Mouse (Mus musculus) hindbrain, embryonic 15.5 days (tissue): ENCODE data around the gene Rrp8. TPM values are rescaled to one million over a fixed set of nuclear protein-coding genes. Genes with fewer than 3 reads are reported as not detected.
"Not testable (repeated sequence)": the region's sequence is repeated elsewhere in the genome, so short reads cannot be mapped to it uniquely, and the experiment has no call there.

Experiments
- ATAC-seq: fragments of 200-750 bp; cut with Nextera tagmentation; 2 replicates; pipeline ENCODE4 v1.8.0; 2017; ENCODE audit warnings: low read depth, moderate number of reproducible peaks, moderate TSS enrichment; ENCODE audit not compliant: low FRiP score
- H3K27ac ChIP-seq: fragments of 300-500 bp; sonication (generic); replicated peaks from 2 replicates; pipeline ENCODE4 v1.5.1; 2015; ENCODE audit warnings: mild to moderate bottlenecking, inconsistent platforms
- H3K27me3 ChIP-seq: fragments of 300-500 bp; sonication (generic); 2 replicates; pipeline ENCODE4 v1.6.1; 2015; ENCODE audit warnings: control low read depth, inconsistent platforms
- H3K36me3 ChIP-seq: fragments of 300-500 bp; sonication (generic); 2 replicates; pipeline ENCODE4 v1.6.1; 2015; ENCODE audit warnings: control low read depth, inconsistent platforms
- H3K4me1 ChIP-seq: fragments of 300-500 bp; sonication (generic); replicated peaks from 2 replicates; pipeline ENCODE4 v1.6.1; 2015; ENCODE audit warnings: control low read depth, inconsistent platforms
- H3K4me2 ChIP-seq: fragments of 300-500 bp; sonication (generic); 2 replicates; pipeline ENCODE4 v1.6.1; 2015; ENCODE audit warnings: moderate library complexity, mild to moderate bottlenecking, inconsistent platforms
- H3K4me3 ChIP-seq: fragments of 300-500 bp; sonication (generic); 2 replicates; pipeline ENCODE4 v1.5.1; 2015; ENCODE audit warnings: mild to moderate bottlenecking, inconsistent platforms
- H3K9ac ChIP-seq: fragments of 300-500 bp; sonication (generic); 2 replicates; pipeline ENCODE4 v1.6.1; 2015; ENCODE audit warnings: inconsistent platforms
- H3K9me3 ChIP-seq: fragments of 300-500 bp; sonication (generic); 2 replicates; pipeline ENCODE4 v1.6.1; 2016; ENCODE audit warnings: control low read depth, inconsistent platforms
- WGBS: fragments of 180-500 bp; shearing (Covaris S2); methylation state at CpG from one replicate; pipeline ENCODE4 v1.1.7; 2015; 5-methylcytosine and 5-hydroxymethylcytosine counted together
- polyA plus RNA-seq: library from polyadenylated mRNA; unstranded; fragments of >200 nt; fragmentation: Nextera tagmentation; extraction: Ambion mirVana; gene quantifications from 2 replicates; pipeline ENCODE4 v1.2.1, GENCODE M21; 2015

The Rrp8 gene
- polyA plus RNA-seq, 1 experiment from 2014 or later, result 24.9 TPM

- Histone ChIP-seq H3K36me3 (peaks cover 29% of the 10 kb centered on the region), H3K27ac (peak overlapping the region; percentile 88), H3K9ac (peak overlapping the region; percentile 89), H3K4me3 (peak overlapping the region; percentile 97), H3K4me1 (peaks cover 25% of the 10 kb centered on the region), H3K4me2 (peak overlapping the region; percentile 97)
- H3K27me3 ChIP-seq, ATAC-seq, H3K9me3 ChIP-seq: not testable (repeated sequence)
- WGBS, result 36% methylated on average over 20 of the region's 20 CpGs
These were observed 6.2 kb upstream of the Rrp8 start for GRCm38 (mm10) chr7:105743246-105743925.

DNA sequence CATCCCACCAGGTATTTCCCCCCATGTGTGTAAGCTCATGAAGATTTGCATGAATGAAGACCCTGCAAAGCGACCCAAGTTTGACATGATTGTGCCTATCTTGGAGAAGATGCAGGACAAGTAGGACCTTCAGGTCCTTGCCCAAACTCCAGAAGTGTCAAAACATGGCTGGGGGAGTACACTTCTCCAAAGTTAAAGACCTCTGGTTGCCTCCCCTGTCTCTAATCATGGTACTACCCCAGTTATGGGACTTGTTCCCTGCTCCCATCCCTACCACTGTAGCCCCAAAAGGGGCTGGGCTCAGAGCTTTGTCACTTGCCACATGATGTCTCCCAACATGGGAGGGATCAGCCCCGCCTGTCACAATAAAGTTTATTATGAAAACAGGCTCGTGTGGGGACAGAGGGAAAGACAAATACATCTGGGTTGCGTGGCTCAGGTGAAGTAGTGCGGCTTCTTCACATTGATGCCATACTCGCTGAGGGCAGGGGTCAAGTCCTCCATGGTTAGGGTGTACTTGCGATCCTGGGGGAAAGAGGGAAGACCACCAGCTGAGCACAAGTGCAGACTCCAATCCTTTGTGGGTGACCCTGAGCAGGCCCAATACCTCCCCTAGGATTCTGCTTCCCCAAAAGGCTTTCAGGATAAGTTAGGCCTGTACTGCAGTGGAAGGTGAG, 5.5 kb upstream of the Rrp8 start:
- 88% methylated on average over 7 of the region's 7 CpGs for WGBS

GRCm38 (mm10) chr7:105741978-105742377, 4.8 kb upstream of the Rrp8 start:
- H3K4me3 ChIP-seq, result no peak overlapping the region
- H3K9me3 ChIP-seq, result no peaks in the 10 kb centered on the region
- ATAC-seq, result no peak
- no peak overlapping the region for H3K4me2 ChIP-seq
- peaks cover 29% of the 10 kb centered on the region for H3K36me3 ChIP-seq
- no peak overlapping the region for H3K9ac ChIP-seq
- no peak overlapping the region for H3K27ac ChIP-seq
- peaks cover 39% of the 10 kb centered on the region for H3K4me1 ChIP-seq
- H3K27me3 ChIP-seq, result no peaks in the 10 kb centered on the region
- WGBS, result 93% methylated on average over 9 of the region's 9 CpGs

More for the DNA sequence above, 5.5 kb upstream of the Rrp8 start:
- peak overlapping the region; percentile 97; the same call in 1 of the 2 replicates for H3K4me3 ChIP-seq
- H3K9ac ChIP-seq, H3K9me3 ChIP-seq, H3K27ac ChIP-seq, ATAC-seq, H3K27me3 ChIP-seq: not testable (repeated sequence)
- peaks cover 29% of the 10 kb centered on the region for H3K36me3 ChIP-seq
- H3K4me1 ChIP-seq, result peaks cover 32% of the 10 kb centered on the region
- peak overlapping the region; percentile 97; the same call in 1 of the 2 replicates for H3K4me2 ChIP-seq

DNA sequence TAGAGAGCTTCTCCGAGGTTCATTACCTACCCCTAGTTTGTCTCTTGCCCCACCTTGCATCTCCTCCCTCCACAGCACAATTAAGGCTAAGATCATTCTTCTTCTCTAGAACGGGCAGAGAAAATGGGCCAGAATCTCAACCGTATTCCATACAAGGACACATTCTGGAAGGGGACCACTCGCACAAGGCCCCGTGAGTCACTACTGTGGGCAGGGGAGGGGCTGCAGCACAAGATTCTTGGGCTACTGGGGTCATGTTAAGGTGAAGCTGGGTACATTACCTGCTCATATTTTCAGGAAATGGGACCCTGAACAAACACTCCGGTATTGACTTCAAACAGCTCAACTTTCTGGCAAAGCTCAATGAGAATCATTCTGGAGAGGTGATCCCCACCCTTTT, 3.7 kb upstream of the Rrp8 start:
- Histone ChIP-seq H3K4me2 (no peak overlapping the region), H3K4me1 (peaks cover 41% of the 10 kb centered on the region)

GRCm38 (mm10) chr7:105740089-105740795, 3.1 kb upstream of the Rrp8 start:
- ATAC-seq, result no peak
- 75% methylated on average over 13 of the region's 13 CpGs for WGBS
- no peak overlapping the region for H3K9ac ChIP-seq
- no peak overlapping the region for H3K4me3 ChIP-seq
- no peaks in the 10 kb centered on the region for H3K27me3 ChIP-seq
- H3K9me3 ChIP-seq, result no peaks in the 10 kb centered on the region
- peaks cover 29% of the 10 kb centered on the region for H3K36me3 ChIP-seq
- no peak overlapping the region for H3K4me2 ChIP-seq
- H3K4me1 ChIP-seq, result peaks cover 47% of the 10 kb centered on the region
- H3K27ac ChIP-seq, result no peak overlapping the region

More for the DNA sequence above, 3.7 kb upstream of the Rrp8 start:
- 86% methylated on average over 6 of the region's 6 CpGs for WGBS
- Histone ChIP-seq H3K36me3 (peaks cover 29% of the 10 kb centered on the region), H3K9ac (no peak overlapping the region), H3K9me3 (no peaks in the 10 kb centered on the region), H3K27ac (no peak overlapping the region), H3K27me3 (no peaks in the 10 kb centered on the region), H3K4me3 (no peak overlapping the region)
- no peak for ATAC-seq

DNA sequence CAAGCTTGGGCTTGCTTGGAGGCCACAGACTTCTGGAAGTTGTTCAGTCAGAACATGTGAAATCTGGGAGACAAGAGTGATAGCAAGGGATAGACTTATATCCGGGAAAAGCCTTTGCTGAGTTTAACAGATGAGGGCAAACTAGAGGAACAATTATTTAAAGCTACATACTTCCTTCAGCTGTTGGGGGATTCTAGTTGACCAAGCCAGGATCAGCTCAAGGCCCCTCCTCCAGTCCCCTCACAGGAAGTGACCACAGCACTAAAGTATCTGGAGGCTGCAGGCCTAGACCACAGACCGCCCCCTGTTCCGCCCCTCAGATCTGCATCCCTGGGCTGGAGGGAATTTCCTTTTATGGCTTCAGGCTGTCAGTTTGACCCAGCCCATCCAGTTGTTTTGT, 1.8 kb upstream of the Rrp8 start:
- Histone ChIP-seq H3K27me3 (no peaks in the 10 kb centered on the region), H3K36me3 (peaks cover 36% of the 10 kb centered on the region), H3K4me1 (peaks cover 46% of the 10 kb centered on the region), H3K27ac (peak overlapping the region; percentile 53; the same call in 1 of the 2 replicates), H3K4me3 (no peak overlapping the region; the same call in 1 of the 2 replicates), H3K9ac (no peak overlapping the region), H3K9me3 (no peaks in the 10 kb centered on the region), H3K4me2 (peak overlapping the region; percentile 89)
- ATAC-seq, result no peak
- WGBS, result 33% methylated on average over 3 of the region's 3 CpGs

GRCm38 (mm10) chr7:105738286-105738685, 1.1 kb upstream of the Rrp8 start:
- 89% methylated on average over 2 of the region's 2 CpGs for WGBS
- no peaks in the 10 kb centered on the region for H3K27me3 ChIP-seq
- H3K36me3 ChIP-seq, result peaks cover 42% of the 10 kb centered on the region
- no peak overlapping the region for H3K9ac ChIP-seq
- peak overlapping the region; percentile 89 for H3K4me2 ChIP-seq
- no peaks in the 10 kb centered on the region for H3K9me3 ChIP-seq
- H3K27ac ChIP-seq, result no peak overlapping the region
- H3K4me1 ChIP-seq, result peaks cover 41% of the 10 kb centered on the region
- ATAC-seq, result no peak
- H3K4me3 ChIP-seq, result peak overlapping the region; percentile 73; the same call in 1 of the 2 replicates

DNA sequence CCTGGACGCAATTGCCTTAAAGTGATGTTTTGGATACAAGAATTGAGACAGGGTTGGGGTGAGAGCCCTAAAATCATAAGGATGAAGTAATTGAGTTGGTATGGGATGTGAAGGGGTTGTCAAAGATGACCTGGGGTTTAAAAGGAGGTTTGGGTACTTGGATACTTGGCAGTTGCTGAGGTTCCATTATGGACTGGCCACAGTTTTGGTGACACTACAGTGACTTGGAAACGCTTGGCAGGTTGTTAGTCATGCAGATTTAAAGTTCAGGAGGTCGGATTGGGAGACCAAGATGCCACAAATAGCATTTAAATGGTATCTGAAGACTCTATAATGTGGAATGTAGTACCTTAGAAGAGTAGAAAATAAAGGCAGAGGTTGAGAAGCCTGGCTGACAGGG, 463 bp upstream of the Rrp8 start:
- Histone ChIP-seq H3K4me2 (peak overlapping the region; percentile 89), H3K4me3 (peak overlapping the region; percentile 73), H3K36me3 (peaks cover 44% of the 10 kb centered on the region), H3K9ac (peak overlapping the region; percentile 82; the same call in 1 of the 2 replicates), H3K4me1 (peaks cover 35% of the 10 kb centered on the region), H3K27me3 (no peaks in the 10 kb centered on the region), H3K9me3 (no peaks in the 10 kb centered on the region), H3K27ac (no peak overlapping the region)
- no peak for ATAC-seq
- WGBS, result 29% methylated on average over 3 of the region's 3 CpGs

DNA sequence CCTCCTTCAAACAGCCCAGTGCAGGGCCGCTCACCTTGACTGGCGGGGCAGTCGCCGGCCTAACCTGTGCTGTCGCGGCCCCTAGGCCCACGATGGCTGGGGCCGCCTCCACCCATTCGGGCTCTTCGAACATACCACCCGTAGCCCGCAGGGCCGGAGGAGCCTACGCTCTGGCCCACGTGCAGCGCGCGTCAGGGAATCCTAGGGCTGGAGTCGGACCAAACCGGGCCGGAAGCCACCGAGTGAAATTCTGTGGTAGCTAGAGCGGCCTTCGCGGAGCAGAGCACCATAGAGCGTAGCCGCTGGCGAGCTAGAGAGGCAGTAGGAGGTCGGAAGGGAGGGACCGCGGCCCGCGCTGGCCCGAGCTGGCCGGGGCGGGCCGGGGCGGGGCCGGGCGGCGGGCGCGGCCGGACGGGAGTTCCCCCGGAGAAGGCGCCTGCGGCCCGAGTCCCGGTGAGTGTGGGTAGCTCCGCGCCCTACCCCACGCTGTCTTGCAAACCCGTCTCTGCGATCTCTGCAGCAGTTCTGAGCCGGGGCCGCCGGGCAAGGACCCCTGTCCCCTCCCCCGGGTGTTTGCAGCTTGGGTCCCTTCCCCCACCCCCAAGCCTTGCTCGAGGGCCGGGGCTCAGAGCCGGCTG, 802 bp downstream of the Rrp8 start, which contains the start of gene Ilk:
TSS of gene Ilk (plus strand) at position 329 of the 638 bp plus-strand sequence.
- Histone ChIP-seq H3K4me3 (peak within 1 kb of the TSS; percentile 73), H3K9me3 (no peaks in the 10 kb centered on the region), H3K9ac (peak within 1 kb of the TSS; percentile 82), H3K4me2 (peak within 1 kb of the TSS; percentile 89), H3K27me3 (no peaks in the 10 kb centered on the region), H3K27ac (peak within 1 kb of the TSS; percentile 80), H3K4me1 (peaks cover 35% of the 10 kb centered on the region), H3K36me3 (peaks cover 44% of the 10 kb centered on the region)
- peak; percentile 97 for ATAC-seq
- under 1% methylated on average over 58 of the region's 62 CpGs for WGBS

GRCm38 (mm10) chr7:105735464-105735863, 1.7 kb downstream of the Rrp8 start:
- ATAC-seq, H3K9me3 ChIP-seq, H3K27ac ChIP-seq, H3K27me3 ChIP-seq: not testable (repeated sequence)
- 63% methylated on average over 4 of the region's 4 CpGs for WGBS
- H3K4me3 ChIP-seq, result peak overlapping the region; percentile 73
- H3K4me1 ChIP-seq, result peaks cover 35% of the 10 kb centered on the region
- peaks cover 38% of the 10 kb centered on the region for H3K36me3 ChIP-seq
- H3K9ac ChIP-seq, result peak overlapping the region; percentile 82; the same call in 1 of the 2 replicates
- H3K4me2 ChIP-seq, result peak overlapping the region; percentile 89

GRCm38 (mm10) chr7:105734826-105735225, 2.4 kb downstream of the Rrp8 start:
- H3K9ac ChIP-seq, result no peak overlapping the region
- no peak overlapping the region for H3K27ac ChIP-seq
- H3K9me3 ChIP-seq, result no peaks in the 10 kb centered on the region
- peaks cover 35% of the 10 kb centered on the region for H3K4me1 ChIP-seq
- WGBS, result 83% methylated on average over 8 of the region's 8 CpGs
- ATAC-seq, result no peak
- peaks cover 38% of the 10 kb centered on the region for H3K36me3 ChIP-seq
- H3K27me3 ChIP-seq, result no peaks in the 10 kb centered on the region
- H3K4me3 ChIP-seq, result no peak overlapping the region
- peak overlapping the region; percentile 89; the same call in 1 of the 2 replicates for H3K4me2 ChIP-seq
